Comparison of ENCODE assay signal across 8 mouse cellular contexts in the genomic region with DNA sequence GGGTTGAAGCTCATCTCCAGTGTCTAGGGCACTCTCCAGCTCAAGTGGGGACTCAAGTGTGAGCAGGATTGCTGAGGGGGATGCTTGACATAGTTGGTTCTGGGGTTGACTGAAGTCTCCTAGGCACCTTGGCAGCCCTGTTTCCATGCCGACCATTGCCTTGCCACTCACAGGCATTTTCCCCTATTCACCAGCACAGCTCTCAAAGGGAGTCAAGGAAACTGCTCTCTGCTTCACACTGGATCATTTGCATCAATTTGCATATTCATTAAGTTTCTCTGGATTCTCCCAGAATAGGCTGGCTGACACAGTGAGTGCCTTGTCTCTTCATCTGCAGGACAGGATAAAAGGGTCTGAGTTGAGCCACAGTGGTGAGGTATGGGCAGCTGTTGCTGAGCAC.
A peak's percentile ranks its signal among the peaks of the same experiment; 100 is the strongest.
DNase-seq lines count a peak whose midpoint lies in the region; ATAC-seq lines count a peak whose summit lies in the region.

No protein-coding gene starts in this region.

- H3K4me1 ChIP-seq in forebrain, embryonic 13.5 days = peaks cover 47% of the 10 kb centered on the region
- peaks cover 42% of the 10 kb centered on the region for H3K4me1 ChIP-seq in midbrain, embryonic 10.5 days
- H3K4me1 ChIP-seq in heart, embryonic 10.5 days = no peaks in the 10 kb centered on the region; the same call in 1 of the 2 replicates

- no peak overlapping the region for H3K4me3 ChIP-seq in forebrain, embryonic 13.5 days
- H3K4me3 ChIP-seq in midbrain, embryonic 10.5 days = no peak overlapping the region
- H3K4me3 ChIP-seq in heart, embryonic 10.5 days = no peak overlapping the region

- peak; percentile 95 for ATAC-seq in forebrain, embryonic 13.5 days

- peak; percentile 76 for DNase-seq in R1 (ENCODE audit: low read depth, low spot score)
- DNase-seq in layer of hippocampus, postnatal 14 days (ENCODE audit: low spot score in 2 of 2) = peak; percentile 71 to 87
- peak; percentile 72 for DNase-seq in midbrain, embryonic 10.5 days (ENCODE audit: low spot score)
- DNase-seq in B cell, adult 2 months = no peak
- no peak for DNase-seq in adrenal gland, adult 2 months
- no peak for DNase-seq in adrenal gland, postnatal 14 days
- DNase-seq in heart, embryonic 10.5 days (ENCODE audit: low spot score) = no peak

- H3K9ac ChIP-seq in forebrain, embryonic 13.5 days = no peak overlapping the region

- H3K4me2 ChIP-seq in forebrain, embryonic 13.5 days = peak overlapping the region; percentile 36

- H3K27me3 ChIP-seq in forebrain, embryonic 13.5 days = no peaks in the 10 kb centered on the region
- peaks cover 24% of the 10 kb centered on the region for H3K27me3 ChIP-seq in midbrain, embryonic 10.5 days (ENCODE audit: low read depth, poor library complexity, severe bottlenecking)
- peaks cover 69% of the 10 kb centered on the region for H3K27me3 ChIP-seq in heart, embryonic 10.5 days (ENCODE audit: insufficient read depth, poor library complexity, severe bottlenecking)

- WGBS in forebrain, embryonic 13.5 days = 4% methylated on average over 1 of the region's 1 CpGs
- 31% methylated on average over 1 of the region's 1 CpGs for WGBS in midbrain, embryonic 10.5 days
- WGBS in heart, embryonic 10.5 days = 59% methylated on average over 1 of the region's 1 CpGs

- H3K27ac ChIP-seq in forebrain, embryonic 13.5 days = peak overlapping the region; percentile 99
- peak overlapping the region; percentile 87 for H3K27ac ChIP-seq in midbrain, embryonic 10.5 days (replicated peaks)
- H3K27ac ChIP-seq in heart, embryonic 10.5 days = no peak overlapping the region

- no peaks in the 10 kb centered on the region for H3K9me3 ChIP-seq in forebrain, embryonic 13.5 days (replicated peaks)
- H3K9me3 ChIP-seq in midbrain, embryonic 10.5 days (replicated peaks) = no peaks in the 10 kb centered on the region
- no peaks in the 10 kb centered on the region for H3K9me3 ChIP-seq in heart, embryonic 10.5 days

- no peaks in the 10 kb centered on the region for H3K36me3 ChIP-seq in forebrain, embryonic 13.5 days (ENCODE audit: poor library complexity, severe bottlenecking)
- H3K36me3 ChIP-seq in midbrain, embryonic 10.5 days = no peaks in the 10 kb centered on the region
- H3K36me3 ChIP-seq in heart, embryonic 10.5 days = no peaks in the 10 kb centered on the region

Comparison
In these comparisons a context has a peak if more than half of its experiments do, and no peak if none do; other contexts are left out.
1. DNase-seq: peak in R1 (single experiment), layer of hippocampus, postnatal 14 days (2 of 2) and midbrain, embryonic 10.5 days (single experiment); none in B cell, adult 2 months (0 of 2), adrenal gland, adult 2 months (single experiment), adrenal gland, postnatal 14 days (single experiment) and heart, embryonic 10.5 days (single experiment).